Mouse (Mus musculus) liver, postnatal 0 days (tissue): ENCODE results near the gene Ehd4. TPM values are rescaled to one million over a fixed set of nuclear protein-coding genes. Genes with fewer than 3 reads are reported as not detected.

Experiments used
- ATAC-seq: fragments of 200-750 bp; cut with Nextera tagmentation; 2 replicates; pipeline ENCODE4 v1.8.0; 2017; ENCODE audit warnings: mild to moderate bottlenecking, moderate library complexity
- DNase-seq: peaks from one replicate; pipeline ENCODE4 v3.0.0-alpha.2; 2016
- H3K27ac ChIP-seq: fragments of 300-500 bp; sonication (generic); 2 replicates; pipeline ENCODE4 v1.5.1; 2014; ENCODE audit warnings: antibody characterized with exemption, moderate library complexity, mild to moderate bottlenecking, low read depth
- H3K27me3 ChIP-seq: fragments of 300-500 bp; sonication (generic); 2 replicates; pipeline ENCODE4 v1.6.1; 2014; ENCODE audit warnings: low read length, control low read depth, mixed read lengths; ENCODE audit not compliant: insufficient read depth
- H3K36me3 ChIP-seq: fragments of 300-500 bp; sonication (generic); replicated peaks from 2 replicates; pipeline ENCODE4 v1.6.1; 2014; ENCODE audit warnings: mild to moderate bottlenecking, control low read depth, low read length, moderate library complexity, mixed read lengths; ENCODE audit not compliant: insufficient read depth
- H3K4me1 ChIP-seq: fragments of 300-500 bp; sonication (generic); 2 replicates; pipeline ENCODE4 v1.6.1; 2014; ENCODE audit warnings: antibody characterized with exemption, mild to moderate bottlenecking, control low read depth; ENCODE audit not compliant: insufficient read depth
- H3K4me2 ChIP-seq: fragments of 300-500 bp; sonication (generic); 2 replicates; pipeline ENCODE4 v1.6.1; 2014; ENCODE audit warnings: low read depth, mild to moderate bottlenecking, low read length, moderate library complexity, mixed read lengths
- H3K4me3 ChIP-seq: fragments of 300-500 bp; sonication (generic); 2 replicates; pipeline ENCODE4 v1.5.1; 2014; ENCODE audit warnings: low read depth, low read length
- H3K9ac ChIP-seq: fragments of 300-500 bp; sonication (generic); replicated peaks from 2 replicates; pipeline ENCODE4 v1.6.1; 2014; ENCODE audit warnings: mild to moderate bottlenecking, moderate library complexity
- H3K9me3 ChIP-seq: fragments of 300-500 bp; sonication (generic); 2 replicates; pipeline ENCODE4 v1.6.1; 2016; ENCODE audit warnings: mild to moderate bottlenecking, control low read depth, low read length, mixed read lengths
- CTCF ChIP-seq: sonication (generic); IDR thresholded peaks from 2 replicates; pipeline ENCODE4 v1.5.1; 2016; ENCODE audit warnings: antibody characterized with exemption, low read depth
- EP300 ChIP-seq: IDR thresholded peaks from 2 replicates; pipeline ENCODE4 v1.6.1; 2016; ENCODE audit warnings: antibody characterized with exemption, low read depth, mild to moderate bottlenecking
- WGBS: fragments of 180-500 bp; shearing (Covaris S2); extraction: QIAGEN DNeasy Blood & Tissue Kit; methylation state at CpG from one replicate; pipeline ENCODE4 v1.1.7; 2014; ENCODE audit not compliant: insufficient replicate concordance; 5-methylcytosine and 5-hydroxymethylcytosine counted together
- polyA plus RNA-seq: library from polyadenylated mRNA; unstranded; fragments of >200 nt; fragmentation: Nextera tagmentation; extraction: Ambion mirVana; gene quantifications from 2 replicates; pipeline ENCODE4 v1.2.1, GENCODE M21; 2015

Ehd4 gene
- polyA plus RNA-seq, 1 experiment from 2014 or later, result 29.2 TPM

GRCm38 (mm10) chr2:120141671-120142070, 12.7 kb downstream of the Ehd4 start:
- Histone ChIP-seq H3K9ac (no peak overlapping the region), H3K36me3 (no peaks in the 10 kb centered on the region), H3K4me3 (no peak overlapping the region), H3K4me2 (no peak overlapping the region), H3K9me3 (no peaks in the 10 kb centered on the region), H3K27ac (no peak overlapping the region), H3K4me1 (no peaks in the 10 kb centered on the region), H3K27me3 (no peaks in the 10 kb centered on the region)
- DNase-seq, result no peak
- WGBS, result 73% methylated on average over 1 of the region's 1 CpGs
- no peak for TF ChIP-seq EP300
- TF ChIP-seq CTCF, result no peak
- ATAC-seq, result no peak

GRCm38 (mm10) chr2:120140326-120140725, 14.1 kb downstream of the Ehd4 start:
- Histone ChIP-seq H3K36me3 (no peaks in the 10 kb centered on the region), H3K4me1 (no peaks in the 10 kb centered on the region), H3K4me2 (no peak overlapping the region), H3K4me3 (no peak overlapping the region), H3K9ac (no peak overlapping the region), H3K27me3 (no peaks in the 10 kb centered on the region), H3K9me3 (no peaks in the 10 kb centered on the region), H3K27ac (no peak overlapping the region)
- no peak for TF ChIP-seq EP300
- no peak for TF ChIP-seq CTCF
- WGBS, result 71% methylated on average over 5 of the region's 5 CpGs
- ATAC-seq (no peak), DNase-seq (no peak)

GRCm38 (mm10) chr2:120139091-120139490, 15.3 kb downstream of the Ehd4 start:
- TF ChIP-seq CTCF (no peak), EP300 (no peak)
- Histone ChIP-seq H3K4me1 (no peaks in the 10 kb centered on the region), H3K9ac (no peak overlapping the region), H3K27me3 (no peaks in the 10 kb centered on the region), H3K4me3 (no peak overlapping the region), H3K4me2 (no peak overlapping the region), H3K36me3 (no peaks in the 10 kb centered on the region), H3K27ac (no peak overlapping the region), H3K9me3 (no peaks in the 10 kb centered on the region)
- DNase-seq (no peak), ATAC-seq (no peak)
- 88% methylated on average over 1 of the region's 1 CpGs for WGBS

GRCm38 (mm10) chr2:120137281-120137680, 17.1 kb downstream of the Ehd4 start:
- Histone ChIP-seq H3K36me3 (no peaks in the 10 kb centered on the region), H3K4me1 (no peaks in the 10 kb centered on the region), H3K9me3 (no peaks in the 10 kb centered on the region), H3K4me2 (no peak overlapping the region), H3K4me3 (no peak overlapping the region), H3K9ac (no peak overlapping the region), H3K27me3 (no peaks in the 10 kb centered on the region), H3K27ac (no peak overlapping the region)
- WGBS, result 64% methylated on average over 5 of the region's 5 CpGs
- ATAC-seq (no peak), DNase-seq (no peak)
- TF ChIP-seq EP300 (no peak), CTCF (no peak)

GRCm38 (mm10) chr2:120134453-120135075, 19.8 kb downstream of the Ehd4 start:
- Histone ChIP-seq H3K27ac (0 out of 2 replicates have a peak overlapping the region, but pooled peaks have one; percentile 18), H3K4me2 (no peak overlapping the region), H3K36me3 (peaks cover 8% of the 10 kb centered on the region; the same call in 1 of the 2 replicates), H3K9ac (no peak overlapping the region), H3K9me3 (no peaks in the 10 kb centered on the region), H3K27me3 (no peaks in the 10 kb centered on the region), H3K4me3 (no peak overlapping the region), H3K4me1 (no peaks in the 10 kb centered on the region)
- ATAC-seq (no peak), DNase-seq (no peak)
- TF ChIP-seq EP300 (no peak), CTCF (no peak)

GRCm38 (mm10) chr2:120131881-120132280, 22.5 kb downstream of the Ehd4 start:
- H3K27ac ChIP-seq, result no peak overlapping the region
- TF ChIP-seq CTCF (no peak), EP300 (no peak)
- no peak for ATAC-seq
- no peak overlapping the region for H3K4me2 ChIP-seq
- 88% methylated on average over 1 of the region's 1 CpGs for WGBS
- H3K36me3 ChIP-seq, result peaks cover 8% of the 10 kb centered on the region; the same call in 1 of the 2 replicates
- no peaks in the 10 kb centered on the region for H3K27me3 ChIP-seq
- peaks cover 7% of the 10 kb centered on the region for H3K4me1 ChIP-seq
- H3K4me3 ChIP-seq, result no peak overlapping the region
- H3K9ac ChIP-seq, result no peak overlapping the region
- no peaks in the 10 kb centered on the region for H3K9me3 ChIP-seq
- DNase-seq, result no peak
